Mouse (Mus musculus): ENCODE measurements around the gene Ddx47.

The Ddx47 gene

GRCm38 (mm10) chr6:135068221-135068620 lies 56.8 kb downstream of the Ddx47 start:
- DNase-seq (ENCODE audit: extremely low read depth, low read depth) = no peak

DNA sequence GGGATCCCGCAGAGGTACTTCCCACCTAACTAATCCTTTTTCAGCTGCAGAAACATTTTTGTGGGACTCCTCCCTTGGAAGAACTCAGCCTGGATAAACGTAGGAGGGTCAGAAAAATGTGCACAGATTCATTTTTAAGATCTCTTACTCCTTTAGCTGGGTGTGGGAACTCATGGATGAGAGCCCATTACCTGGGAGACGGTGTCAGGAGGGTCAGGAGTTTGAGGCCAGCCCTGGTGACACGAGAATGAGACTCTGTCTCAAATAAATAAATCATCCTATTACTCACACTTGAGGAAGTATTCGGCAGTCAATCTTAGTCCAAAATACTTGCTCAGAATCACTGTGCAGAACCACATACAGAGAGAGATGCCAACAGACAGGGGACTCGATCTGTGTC lies 58.4 kb downstream of the Ddx47 start:
- no peak for DNase-seq (ENCODE audit: extremely low read depth, low read depth)

- no peak for DNase-seq (ENCODE audit: extremely low read depth, low read depth)
Measured at GRCm38 (mm10) chr6:135070347-135070746, 58.9 kb downstream of the Ddx47 start.

All from MEL-GATA-1-ER (cell line).